Mouse (Mus musculus) layer of hippocampus, postnatal 25 days (tissue): ENCODE measurements around the gene Flnb. TPM values are rescaled to one million over a fixed set of nuclear protein-coding genes. Genes with fewer than 3 reads are reported as not detected.

Experiments
- DNase-seq, 2 experiments: peaks; one replicate each; pipeline ENCODE4 v3.0.0; 2022; ENCODE audit warnings: mixed read lengths in 2 of 2, low spot score in 1 of 2; ENCODE audit errors: extremely low spot score in 1 of 2
- total RNA-seq, 2 experiments: library from RNA; stranded (reverse); gene quantifications; 2 replicates each; pipeline ENCODE4 v1.2.3; 2021

The Flnb gene
- total RNA-seq, 2 experiments from 2014 or later, result 37.2 to 68.2 TPM

DNA sequence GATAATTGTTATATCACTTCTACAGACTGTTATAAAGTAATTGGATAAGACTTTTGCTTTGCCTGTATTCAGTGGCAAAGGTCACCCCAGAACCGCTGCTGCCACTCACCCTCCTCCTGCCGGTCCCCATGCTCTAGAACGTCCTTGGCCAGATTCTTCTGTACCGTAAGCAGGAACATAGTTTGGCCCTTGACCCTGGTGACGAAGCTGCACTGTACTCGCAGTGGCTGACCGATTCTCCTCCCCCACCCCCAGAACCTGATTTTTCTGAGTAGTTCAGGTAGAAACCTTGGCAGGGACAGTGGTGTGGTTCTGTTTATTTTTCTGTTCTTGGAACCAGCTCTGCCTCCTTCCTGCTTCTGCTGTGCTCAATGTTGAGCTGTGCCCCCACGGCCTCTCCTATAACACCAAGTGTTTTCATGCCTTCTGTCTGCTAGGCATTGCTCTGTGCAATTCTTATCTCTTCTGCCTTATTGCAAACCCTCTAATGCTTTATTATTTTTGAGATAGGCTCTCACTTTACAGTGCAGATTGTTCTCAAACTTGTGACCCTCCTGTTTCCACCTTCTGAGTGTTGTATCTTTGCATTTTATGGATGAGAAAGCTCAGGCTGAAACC is 7.0 kb downstream of the Flnb start:
- no peak for DNase-seq

- no peak for DNase-seq
Observed at GRCm38 (mm10) chr14:7826151-7826937, 8.6 kb downstream of the Flnb start.

- no peak for DNase-seq
Observed at GRCm38 (mm10) chr14:7829181-7829580, 11.4 kb downstream of the Flnb start.

DNA sequence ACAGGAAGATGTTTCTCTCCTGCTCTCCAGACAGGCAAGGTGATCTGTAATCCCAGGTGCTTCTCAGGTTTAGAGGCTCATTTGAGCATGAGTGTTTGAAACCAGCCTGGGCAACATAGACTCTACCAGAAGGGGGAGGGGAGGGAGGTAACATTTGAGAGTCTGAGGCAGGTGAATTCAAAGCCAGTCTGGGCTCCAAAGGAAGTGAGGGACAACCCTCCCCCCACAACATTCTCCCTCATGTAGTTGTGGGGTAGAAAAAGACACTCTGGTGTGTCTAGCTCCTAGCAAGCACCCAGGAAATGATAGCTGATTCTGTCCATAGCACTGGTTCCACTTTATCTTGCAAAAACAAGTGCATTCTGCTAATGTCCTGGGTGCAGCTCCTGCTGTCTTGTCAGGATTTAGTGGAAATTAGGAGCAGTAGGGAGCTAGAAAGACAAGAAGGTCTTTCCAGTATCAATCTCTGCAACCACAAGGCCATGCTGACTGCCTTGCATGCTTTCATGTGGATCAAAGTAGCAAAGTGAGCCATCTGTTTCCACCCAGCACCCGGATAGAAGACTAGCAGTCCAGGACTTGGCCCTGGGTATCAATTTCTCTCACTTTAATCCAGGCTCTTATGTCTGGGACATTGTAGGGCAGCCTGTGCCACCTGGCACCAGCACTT is 14.1 kb downstream of the Flnb start:
- no peak for DNase-seq

- no peak for DNase-seq
Observed at GRCm38 (mm10) chr14:7832440-7832783, 14.7 kb downstream of the Flnb start.

DNA sequence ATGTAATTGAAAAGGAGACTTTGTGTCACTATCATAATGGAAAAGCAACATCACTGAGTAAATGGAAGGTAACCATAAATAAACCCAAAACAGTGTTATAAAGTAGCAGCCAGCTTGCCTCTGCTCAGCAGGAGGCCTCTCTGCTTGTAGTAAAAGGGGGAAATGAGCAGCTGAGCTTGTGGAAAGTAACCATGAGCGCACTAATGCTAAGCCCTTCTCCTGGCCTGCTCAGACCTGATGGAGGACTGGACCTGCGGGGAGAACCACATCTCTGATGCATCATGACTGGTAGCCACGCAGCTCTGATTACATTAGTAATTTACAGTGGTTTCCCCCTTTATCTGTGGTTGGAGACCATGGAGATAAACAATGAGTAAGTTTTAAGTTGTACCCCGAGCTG is 15.7 kb downstream of the Flnb start:
- no peak for DNase-seq

DNA sequence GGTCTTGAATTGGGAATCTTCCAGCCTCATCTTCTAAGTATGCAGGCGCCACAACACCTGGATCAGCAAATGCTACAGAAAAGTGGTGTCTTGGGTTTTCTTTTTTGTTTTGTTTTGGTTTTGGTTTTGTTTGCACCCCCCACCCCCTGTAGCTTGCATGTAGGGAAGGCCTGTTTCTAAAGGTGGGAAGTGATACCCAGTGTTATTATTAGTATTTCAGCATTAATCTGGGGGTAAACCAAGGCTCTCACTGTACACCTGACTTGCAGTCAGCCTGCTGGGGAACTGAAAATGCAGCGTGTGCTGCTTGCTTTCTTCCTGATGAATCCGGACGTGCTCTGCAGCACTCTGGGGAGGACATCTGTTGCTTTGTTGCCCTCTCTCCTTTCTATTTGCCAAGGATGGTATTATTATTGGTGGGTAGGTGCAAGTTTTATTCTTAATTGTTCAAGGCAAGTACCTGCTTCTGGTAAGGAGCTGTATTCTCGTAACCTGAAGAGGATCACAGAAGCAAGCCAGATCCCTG is 20.9 kb downstream of the Flnb start:
- DNase-seq, result no peak

DNA sequence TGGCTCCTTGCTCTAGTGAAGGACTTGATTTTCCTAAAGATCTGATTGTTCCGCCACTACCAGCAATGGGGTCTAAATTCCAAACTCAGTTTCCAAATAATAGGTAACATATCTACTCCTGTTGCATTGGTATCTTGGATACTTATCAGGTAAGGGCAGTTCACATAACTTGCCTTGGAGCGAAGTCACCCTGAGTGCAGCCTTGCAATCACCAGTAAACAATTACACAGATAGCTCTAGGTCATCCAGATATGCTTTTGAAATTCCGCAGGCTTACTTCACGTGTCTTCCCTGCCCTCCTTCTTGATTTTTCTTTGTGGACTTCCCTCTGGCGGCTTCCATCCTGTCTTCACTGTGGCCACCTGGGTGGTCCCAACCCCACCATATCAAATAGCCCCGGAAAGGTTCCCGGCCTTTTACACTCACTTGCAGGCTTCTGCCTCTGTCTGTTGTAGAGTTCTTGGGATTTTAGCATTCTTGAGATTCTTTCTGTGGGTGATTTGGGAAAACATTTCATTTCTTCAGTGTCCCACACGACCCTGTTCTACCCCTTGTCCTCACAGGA is 22.3 kb downstream of the Flnb start:
- DNase-seq, result no peak

GRCm38 (mm10) chr14:7842631-7843332 is 25.0 kb downstream of the Flnb start:
- no peak for DNase-seq

GRCm38 (mm10) chr14:7846696-7847095 is 28.9 kb downstream of the Flnb start:
- DNase-seq, result no peak

DNA sequence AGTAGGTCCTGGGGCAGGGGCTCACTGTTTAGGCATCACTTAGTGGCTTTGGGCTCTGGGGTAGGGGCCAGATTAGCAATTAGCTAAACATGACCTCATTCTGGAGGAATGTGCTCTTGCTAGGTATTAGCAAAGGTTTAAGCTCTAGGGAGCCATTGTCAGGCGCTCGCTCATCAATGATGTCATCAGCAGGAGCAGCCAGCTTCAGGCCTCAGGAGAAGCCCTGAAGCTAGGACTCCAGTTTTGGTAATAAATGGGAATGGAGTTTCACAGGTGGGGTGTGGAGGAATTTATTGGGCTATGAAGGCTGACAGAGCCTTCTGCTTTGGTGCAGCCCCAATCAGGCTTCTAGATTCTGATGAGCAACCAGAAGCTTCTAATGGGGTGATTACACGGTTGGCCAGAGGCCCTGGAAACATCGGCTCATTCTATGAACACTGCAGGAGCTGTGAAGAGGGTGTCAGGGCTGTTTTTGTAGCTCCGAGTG is 30.0 kb downstream of the Flnb start:
- DNase-seq, result no peak

- DNase-seq, result no peak
Observed at GRCm38 (mm10) chr14:7850913-7851312, 33.2 kb downstream of the Flnb start.

- no peak for DNase-seq
Observed at GRCm38 (mm10) chr14:7851543-7852065, 33.8 kb downstream of the Flnb start.

- DNase-seq, result no peak
Observed at GRCm38 (mm10) chr14:7853691-7854090, 35.9 kb downstream of the Flnb start.

DNA sequence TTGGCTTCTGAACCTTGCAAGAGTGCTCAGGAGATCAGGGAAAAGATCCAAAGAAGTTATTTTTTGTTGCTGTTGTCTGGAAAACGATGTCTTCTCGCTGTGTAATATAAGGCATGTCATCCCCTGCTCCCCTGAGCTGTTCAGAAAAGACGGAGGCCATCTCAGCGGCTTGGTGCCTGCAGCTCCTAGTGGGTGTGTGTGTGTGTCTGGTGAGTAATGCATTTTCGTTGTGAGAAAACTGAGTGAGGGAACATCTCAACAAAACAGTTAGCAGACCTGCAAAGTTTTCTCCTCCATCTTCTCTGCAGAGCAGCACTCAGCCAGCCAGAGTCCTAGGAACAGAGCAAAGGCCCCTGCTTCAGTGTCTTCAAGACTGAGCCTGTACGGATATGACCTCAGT is 36.6 kb downstream of the Flnb start:
- no peak for DNase-seq

- no peak for DNase-seq
Observed at GRCm38 (mm10) chr14:7855101-7855500, 37.3 kb downstream of the Flnb start.

GRCm38 (mm10) chr14:7855501-7855900 is 37.7 kb downstream of the Flnb start:
- DNase-seq, result no peak

DNA sequence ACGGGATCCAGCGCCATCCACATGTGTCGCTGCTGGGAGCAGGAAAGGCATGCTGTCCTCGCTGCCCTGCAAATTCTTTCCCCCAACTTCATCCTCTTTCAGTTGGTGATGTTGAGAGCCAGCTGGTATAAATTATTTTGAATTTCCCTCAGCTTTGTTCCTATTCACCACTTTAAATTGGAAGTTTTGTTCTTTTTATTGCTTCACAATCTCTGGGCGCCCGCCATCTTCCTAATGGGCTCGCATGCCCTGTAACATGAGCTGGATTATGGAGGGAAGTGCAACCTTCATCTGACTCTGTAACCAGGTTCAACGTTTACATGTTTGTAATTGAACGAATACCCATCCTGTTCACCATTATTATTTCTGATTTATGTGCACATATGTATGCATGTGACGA is 38.6 kb downstream of the Flnb start:
- no peak for DNase-seq

DNA sequence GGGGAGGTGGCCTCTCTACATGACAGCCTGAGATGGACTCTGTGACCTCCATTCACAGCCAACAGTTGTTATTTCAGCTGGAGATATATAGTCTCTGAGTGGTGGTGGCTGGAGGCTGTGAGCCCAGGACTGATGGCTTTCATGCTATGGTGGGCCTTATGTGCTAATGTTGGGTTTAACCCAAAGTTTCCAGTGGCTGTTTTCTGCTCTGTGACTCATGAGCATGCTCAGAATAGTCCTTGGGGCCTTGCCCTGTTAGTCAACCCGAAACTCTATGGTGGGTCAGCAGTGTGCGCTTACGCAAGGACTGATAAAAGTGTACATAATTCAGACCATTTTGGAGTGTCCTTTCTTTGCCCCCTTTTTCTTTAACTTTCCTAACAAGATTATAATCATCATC is 40.1 kb downstream of the Flnb start:
- no peak for DNase-seq

DNA sequence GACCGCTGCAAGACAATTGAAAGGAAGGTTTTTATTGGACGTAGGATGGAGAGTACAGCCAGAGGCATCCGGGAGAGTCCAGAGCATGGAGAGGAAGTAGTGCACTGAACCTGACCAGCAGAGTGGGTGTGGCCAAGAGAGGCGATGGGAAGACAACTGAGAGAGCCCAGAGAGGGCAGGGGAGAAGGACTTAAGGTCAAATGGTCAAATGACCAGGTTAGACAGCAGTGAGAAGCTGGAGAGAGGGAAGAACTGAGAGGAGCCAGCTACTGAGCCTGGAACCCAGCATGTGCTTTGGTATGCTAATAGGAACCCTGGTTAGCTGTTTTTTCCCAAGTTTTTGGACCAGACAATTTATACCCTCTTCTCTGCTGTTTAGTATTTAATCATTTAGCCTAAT is 40.7 kb downstream of the Flnb start:
- DNase-seq, result no peak
